Mouse (Mus musculus) testis, adult 2 months (tissue): ENCODE measurements around the gene Fam43a.

Source experiments
- CTCF ChIP-seq: fragments of 200-500 bp; IDR thresholded peaks from 2 replicates; pipeline ENCODE4 v1.5.1; 2012; ENCODE audit warnings: low read depth, mild to moderate bottlenecking, inconsistent platforms, low read length, moderate library complexity; ENCODE audit not compliant: control insufficient read depth, insufficient read depth, insufficient replicate concordance
- POLR2A ChIP-seq: fragments of 200-500 bp; IDR thresholded peaks from 2 replicates; pipeline ENCODE4 v1.6.1; 2012; ENCODE audit warnings: low read depth, mild to moderate bottlenecking, inconsistent platforms, low read length, moderate library complexity; ENCODE audit not compliant: control insufficient read depth

DNA sequence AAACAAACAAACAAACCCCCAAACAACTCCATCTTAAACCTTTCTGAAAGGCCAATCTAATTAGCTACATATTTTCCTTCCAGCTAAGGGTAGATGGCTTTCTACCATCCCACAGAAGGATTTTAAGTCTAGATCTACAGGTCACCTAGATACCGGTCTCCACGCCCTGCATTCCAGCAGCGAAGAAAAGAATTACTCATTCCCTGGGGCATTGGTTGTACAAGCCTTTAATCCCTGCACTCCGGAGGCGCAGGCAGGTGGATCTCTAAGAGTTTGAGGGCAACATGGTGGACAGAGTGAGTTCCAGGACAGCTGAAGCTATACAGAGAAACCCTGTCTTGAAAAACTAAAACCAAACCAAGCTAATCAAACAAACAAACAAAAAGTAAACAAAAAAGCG is 28.9 kb downstream of the Fam43a start:
- no peak for TF ChIP-seq POLR2A
- no peak for TF ChIP-seq CTCF
